Mouse (Mus musculus) liver, postnatal 0 days (tissue): ENCODE measurements around the gene Lrrc18.

Experiments used
- CTCF ChIP-seq: sonication (generic); IDR thresholded peaks from 2 replicates; pipeline ENCODE4 v1.5.1; 2016; ENCODE audit warnings: antibody characterized with exemption, low read depth
- EP300 ChIP-seq: IDR thresholded peaks from 2 replicates; pipeline ENCODE4 v1.6.1; 2016; ENCODE audit warnings: antibody characterized with exemption, low read depth, mild to moderate bottlenecking

- TF ChIP-seq CTCF (no peak), EP300 (no peak)
Measured at GRCm38 (mm10) chr14:33005114-33005513, 13.9 kb downstream of the Lrrc18 start.
